Mouse (Mus musculus): Measurements from ENCODE around the gene Terf2. TPM values are rescaled to one million over a fixed set of nuclear protein-coding genes. Genes with fewer than 3 reads are reported as not detected.

The Terf2 gene
- polyA plus RNA-seq, 1 experiment = 16.2 TPM

- Histone ChIP-seq H3K9me3 (no peaks in the 10 kb centered on the region), H3K4me3 (replicated peaks) (peak within 1 kb of the TSS; percentile 69), H3K4me1 (peaks cover 12% of the 10 kb centered on the region), H3K36me3 (replicated peaks; ENCODE audit: low read length) (peaks cover 28% of the 10 kb centered on the region), H3K27me3 (replicated peaks) (peaks cover 4% of the 10 kb centered on the region)
- TF ChIP-seq GATA1 (IDR thresholded peaks at IDR 0.05; ENCODE audit: borderline replicate concordance, low read length) (no peak), FLI1 (IDR thresholded peaks at IDR 0.05; ENCODE audit: low read length) (no peak)
Observed at GRCm38 (mm10) chr8:107065511-107066496, 30.5 kb downstream of the Terf2 start, which contains the start of gene Tmed6. TSS of gene Tmed6 (minus strand) at chr8:107065644.

- Histone ChIP-seq H3K36me3 (replicated peaks; ENCODE audit: low read length) (peaks cover 19% of the 10 kb centered on the region), H3K27me3 (replicated peaks) (peaks cover 4% of the 10 kb centered on the region), H3K4me1 (peaks cover 30% of the 10 kb centered on the region), H3K4me3 (replicated peaks) (no peak overlapping the region), H3K9me3 (no peaks in the 10 kb centered on the region)
- no peak for TF ChIP-seq FLI1 (IDR thresholded peaks at IDR 0.05; ENCODE audit: low read length)
- no peak for TF ChIP-seq GATA1 (IDR thresholded peaks at IDR 0.05; ENCODE audit: borderline replicate concordance, low read length)
Observed at GRCm38 (mm10) chr8:107062613-107063012, 33.7 kb downstream of the Terf2 start.

- Histone ChIP-seq H3K36me3 (replicated peaks; ENCODE audit: low read length) (peaks cover 51% of the 10 kb centered on the region), H3K9me3 (no peaks in the 10 kb centered on the region), H3K27me3 (replicated peaks) (no peaks in the 10 kb centered on the region), H3K4me1 (peaks cover 54% of the 10 kb centered on the region), H3K4me3 (replicated peaks) (peak overlapping the region; percentile 100)
- TF ChIP-seq FLI1 (IDR thresholded peaks at IDR 0.05; ENCODE audit: low read length) = no peak
- TF ChIP-seq GATA1 (IDR thresholded peaks at IDR 0.05; ENCODE audit: borderline replicate concordance, low read length) = no peak
Observed at GRCm38 (mm10) chr8:107056973-107057369, 39.4 kb downstream of the Terf2 start.

- H3K27me3 ChIP-seq (replicated peaks) = no peaks in the 10 kb centered on the region
- peak within 1 kb of the TSS; percentile 100 for H3K4me3 ChIP-seq (replicated peaks)
- H3K9me3 ChIP-seq = no peaks in the 10 kb centered on the region
- peaks cover 57% of the 10 kb centered on the region for H3K36me3 ChIP-seq (replicated peaks; ENCODE audit: low read length)
- no peak for TF ChIP-seq GATA1 (IDR thresholded peaks at IDR 0.05; ENCODE audit: borderline replicate concordance, low read length)
- TF ChIP-seq FLI1 (IDR thresholded peaks at IDR 0.05; ENCODE audit: low read length) = peak; percentile 88
- H3K4me1 ChIP-seq = peaks cover 56% of the 10 kb centered on the region
Observed at GRCm38 (mm10) chr8:107056076-107056972, 40.0 kb downstream of the Terf2 start, which contains the start of the genes Cog8 and Nip7. TSS of gene Cog8 (minus strand) at chr8:107056689. TSS of gene Nip7 (plus strand) at chr8:107056877.

- peaks cover 63% of the 10 kb centered on the region for H3K4me1 ChIP-seq
Observed at GRCm38 (mm10) chr8:107052046-107052445, 44.3 kb downstream of the Terf2 start.

GRCm38 (mm10) chr8:107049480-107049879 is 46.9 kb downstream of the Terf2 start:
- peaks cover 53% of the 10 kb centered on the region for H3K4me1 ChIP-seq
- no peaks in the 10 kb centered on the region for H3K9me3 ChIP-seq
- no peak for TF ChIP-seq GATA1 (IDR thresholded peaks at IDR 0.05; ENCODE audit: borderline replicate concordance, low read length)
- no peak for TF ChIP-seq FLI1 (IDR thresholded peaks at IDR 0.05; ENCODE audit: low read length)
- H3K36me3 ChIP-seq (replicated peaks; ENCODE audit: low read length) = peaks cover 78% of the 10 kb centered on the region
- peak overlapping the region; percentile 99 for H3K4me3 ChIP-seq (replicated peaks)
- no peaks in the 10 kb centered on the region for H3K27me3 ChIP-seq (replicated peaks)

More at GRCm38 (mm10) chr8:107052046-107052445, 44.3 kb downstream of the Terf2 start:
- Histone ChIP-seq H3K4me3 (replicated peaks) (no peak overlapping the region), H3K9me3 (no peaks in the 10 kb centered on the region), H3K36me3 (replicated peaks; ENCODE audit: low read length) (peaks cover 60% of the 10 kb centered on the region), H3K27me3 (replicated peaks) (no peaks in the 10 kb centered on the region)
- TF ChIP-seq FLI1 (IDR thresholded peaks at IDR 0.05; ENCODE audit: low read length) = no peak
- no peak for TF ChIP-seq GATA1 (IDR thresholded peaks at IDR 0.05; ENCODE audit: borderline replicate concordance, low read length)

GRCm38 (mm10) chr8:107048061-107048941 is 48.0 kb downstream of the Terf2 start, which contains the start of gene Pdf:
TSS of gene Pdf (minus strand) at chr8:107048614.
- peak; percentile 18; the same call in 1 of the 2 replicates for TF ChIP-seq FLI1 (IDR thresholded peaks at IDR 0.05; ENCODE audit: low read length)
- no peak for TF ChIP-seq GATA1 (IDR thresholded peaks at IDR 0.05; ENCODE audit: borderline replicate concordance, low read length)
- no peaks in the 10 kb centered on the region for H3K9me3 ChIP-seq
- H3K36me3 ChIP-seq (replicated peaks; ENCODE audit: low read length) = peaks cover 79% of the 10 kb centered on the region
- peaks cover 49% of the 10 kb centered on the region for H3K4me1 ChIP-seq
- H3K4me3 ChIP-seq (replicated peaks) = peak within 1 kb of the TSS; percentile 99
- H3K27me3 ChIP-seq (replicated peaks) = no peaks in the 10 kb centered on the region

- Histone ChIP-seq H3K4me1 (peaks cover 47% of the 10 kb centered on the region), H3K9me3 (no peaks in the 10 kb centered on the region), H3K27me3 (replicated peaks) (no peaks in the 10 kb centered on the region), H3K36me3 (replicated peaks; ENCODE audit: low read length) (peaks cover 79% of the 10 kb centered on the region), H3K4me3 (replicated peaks) (peak overlapping the region; percentile 48)
- TF ChIP-seq GATA1 (IDR thresholded peaks at IDR 0.05; ENCODE audit: borderline replicate concordance, low read length) (no peak), FLI1 (IDR thresholded peaks at IDR 0.05; ENCODE audit: low read length) (no peak)
Observed at GRCm38 (mm10) chr8:107046976-107047375, 49.4 kb downstream of the Terf2 start.
